Mouse (Mus musculus): ENCODE data around the gene Magi1. TPM values are rescaled to one million over a fixed set of nuclear protein-coding genes. Genes with fewer than 3 reads are reported as not detected.

Gene Magi1
- polyA plus RNA-seq, 1 experiment from 2014 or later: 23.5 TPM

- H3K9me3 ChIP-seq (ENCODE audit: control insufficient read depth, low read length): peaks cover 2% of the 10 kb centered on the region; the same call in 1 of the 2 replicates
- DNase-seq (ENCODE audit: low spot score) (no peak), ATAC-seq (ENCODE audit: insufficient read depth, low FRiP score, low TSS enrichment) (no peak)
- WGBS: 87% methylated on average over 3 of the region's 3 CpGs
- no peak overlapping the region for H3K4me2 ChIP-seq (ENCODE audit: low read depth)
- no peak overlapping the region for H3K9ac ChIP-seq (ENCODE audit: low read length)
- peaks cover 7% of the 10 kb centered on the region; the same call in 1 of the 2 replicates for H3K4me1 ChIP-seq (ENCODE audit: control insufficient read depth, insufficient read depth, low read length)
- no peak overlapping the region for H3K27ac ChIP-seq (ENCODE audit: low read depth, low read length)
- H3K4me3 ChIP-seq (ENCODE audit: low read depth, low read length): no peak overlapping the region
- no peaks in the 10 kb centered on the region for H3K27me3 ChIP-seq (ENCODE audit: control insufficient read depth, insufficient read depth, low read length)
- H3K36me3 ChIP-seq (ENCODE audit: control insufficient read depth, insufficient read depth, low read length): no peaks in the 10 kb centered on the region
Observed at GRCm38 (mm10) chr6:93979241-93979640, 304.5 kb downstream of the Magi1 start.

GRCm38 (mm10) chr6:93968721-93969120, 315.0 kb downstream of the Magi1 start:
- no peak overlapping the region for H3K9ac ChIP-seq (ENCODE audit: low read length)
- no peaks in the 10 kb centered on the region for H3K36me3 ChIP-seq (ENCODE audit: control insufficient read depth, insufficient read depth, low read length)
- H3K27me3 ChIP-seq (ENCODE audit: control insufficient read depth, insufficient read depth, low read length): no peaks in the 10 kb centered on the region
- 86% methylated on average over 2 of the region's 2 CpGs for WGBS
- H3K27ac ChIP-seq (ENCODE audit: low read depth, low read length): no peak overlapping the region
- no peak overlapping the region for H3K4me3 ChIP-seq (ENCODE audit: low read depth, low read length)
- no peaks in the 10 kb centered on the region for H3K9me3 ChIP-seq (ENCODE audit: control insufficient read depth, low read length)
- H3K4me1 ChIP-seq (ENCODE audit: control insufficient read depth, insufficient read depth, low read length): no peaks in the 10 kb centered on the region
- ATAC-seq (ENCODE audit: insufficient read depth, low FRiP score, low TSS enrichment): no peak
- no peak overlapping the region for H3K4me2 ChIP-seq (ENCODE audit: low read depth)
- no peak for DNase-seq (ENCODE audit: low spot score)

DNA sequence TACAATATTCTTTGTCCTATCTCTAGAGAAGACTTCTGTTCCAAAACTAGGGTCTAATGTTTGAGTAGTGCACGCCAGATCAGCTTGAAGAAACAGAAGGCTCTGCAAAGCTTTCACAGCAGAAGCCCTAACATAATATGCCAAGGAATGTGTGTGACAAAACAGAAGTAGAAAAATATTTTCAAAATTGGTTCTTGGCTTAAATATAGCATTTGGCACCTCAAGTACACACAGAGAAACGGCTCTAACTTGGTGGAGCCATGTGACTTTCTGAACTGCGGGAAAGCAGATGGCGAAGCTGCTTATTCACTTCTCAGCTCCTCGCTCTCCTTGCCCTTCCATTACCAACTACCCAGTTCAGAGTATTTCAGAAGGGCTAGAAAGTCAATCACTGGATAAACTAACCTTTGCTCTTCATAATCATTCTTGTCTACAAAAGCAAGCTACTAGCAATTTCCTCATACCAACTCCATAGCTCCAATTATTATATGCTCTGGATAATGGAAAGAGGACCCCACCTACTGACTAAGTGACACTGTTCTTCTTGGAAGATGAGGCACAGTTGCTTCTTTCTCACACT, 320.9 kb downstream of the Magi1 start:
- Histone ChIP-seq H3K27me3 (ENCODE audit: control insufficient read depth, insufficient read depth, low read length) (no peaks in the 10 kb centered on the region), H3K9ac (ENCODE audit: low read length) (no peak overlapping the region), H3K27ac (ENCODE audit: low read depth, low read length) (no peak overlapping the region), H3K9me3 (ENCODE audit: control insufficient read depth, low read length) (no peaks in the 10 kb centered on the region), H3K4me3 (ENCODE audit: low read depth, low read length) (no peak overlapping the region), H3K36me3 (ENCODE audit: control insufficient read depth, insufficient read depth, low read length) (no peaks in the 10 kb centered on the region), H3K4me1 (ENCODE audit: control insufficient read depth, insufficient read depth, low read length) (no peaks in the 10 kb centered on the region), H3K4me2 (ENCODE audit: low read depth) (no peak overlapping the region)
- WGBS: 88% methylated on average over 5 of the region's 5 CpGs
- no peak for ATAC-seq (ENCODE audit: insufficient read depth, low FRiP score, low TSS enrichment)
- DNase-seq (ENCODE audit: low spot score): no peak

GRCm38 (mm10) chr6:93961782-93962181, 321.9 kb downstream of the Magi1 start:
- H3K36me3 ChIP-seq (ENCODE audit: control insufficient read depth, insufficient read depth, low read length): no peaks in the 10 kb centered on the region
- no peak overlapping the region for H3K4me2 ChIP-seq (ENCODE audit: low read depth)
- H3K27me3 ChIP-seq (ENCODE audit: control insufficient read depth, insufficient read depth, low read length): no peaks in the 10 kb centered on the region
- H3K27ac ChIP-seq (ENCODE audit: low read depth, low read length): no peak overlapping the region
- ATAC-seq (ENCODE audit: insufficient read depth, low FRiP score, low TSS enrichment) (no peak), DNase-seq (ENCODE audit: low spot score) (no peak)
- H3K9me3 ChIP-seq (ENCODE audit: control insufficient read depth, low read length): no peaks in the 10 kb centered on the region
- H3K4me3 ChIP-seq (ENCODE audit: low read depth, low read length): no peak overlapping the region
- H3K4me1 ChIP-seq (ENCODE audit: control insufficient read depth, insufficient read depth, low read length): peaks cover 7% of the 10 kb centered on the region
- H3K9ac ChIP-seq (ENCODE audit: low read length): no peak overlapping the region
- 90% methylated on average over 1 of the region's 1 CpGs for WGBS

DNA sequence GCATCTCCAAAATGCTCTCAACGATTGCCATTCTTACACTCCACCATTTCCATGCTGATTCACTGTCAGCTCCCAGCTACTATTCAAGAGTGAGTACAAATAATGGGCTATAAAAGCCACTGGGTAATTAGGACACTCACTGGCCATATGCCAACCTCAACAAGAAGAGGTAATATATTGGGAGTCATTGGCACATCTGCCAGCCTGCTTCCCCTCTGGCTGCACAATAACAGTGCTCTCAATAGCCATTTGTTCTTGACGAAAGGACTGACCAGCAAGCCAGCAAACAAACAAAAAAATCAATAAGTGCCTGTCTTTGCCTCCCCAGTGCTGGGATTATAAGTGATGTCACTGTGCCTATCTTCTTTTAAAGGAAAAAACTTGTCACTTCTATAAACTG, 326.5 kb downstream of the Magi1 start:
- no peaks in the 10 kb centered on the region for H3K36me3 ChIP-seq (ENCODE audit: control insufficient read depth, insufficient read depth, low read length)
- H3K4me3 ChIP-seq (ENCODE audit: low read depth, low read length): no peak overlapping the region
- no peaks in the 10 kb centered on the region for H3K9me3 ChIP-seq (ENCODE audit: control insufficient read depth, low read length)
- H3K27me3 ChIP-seq (ENCODE audit: control insufficient read depth, insufficient read depth, low read length): no peaks in the 10 kb centered on the region
- no peak overlapping the region for H3K4me2 ChIP-seq (ENCODE audit: low read depth)
- peak; percentile 91 for ATAC-seq (ENCODE audit: insufficient read depth, low FRiP score, low TSS enrichment)
- peaks cover 15% of the 10 kb centered on the region for H3K4me1 ChIP-seq (ENCODE audit: control insufficient read depth, insufficient read depth, low read length)
- H3K27ac ChIP-seq (ENCODE audit: low read depth, low read length): no peak overlapping the region
- WGBS: 13% methylated on average over 2 of the region's 2 CpGs
- H3K9ac ChIP-seq (ENCODE audit: low read length): no peak overlapping the region
- DNase-seq (ENCODE audit: low spot score): peak; percentile 34

DNA sequence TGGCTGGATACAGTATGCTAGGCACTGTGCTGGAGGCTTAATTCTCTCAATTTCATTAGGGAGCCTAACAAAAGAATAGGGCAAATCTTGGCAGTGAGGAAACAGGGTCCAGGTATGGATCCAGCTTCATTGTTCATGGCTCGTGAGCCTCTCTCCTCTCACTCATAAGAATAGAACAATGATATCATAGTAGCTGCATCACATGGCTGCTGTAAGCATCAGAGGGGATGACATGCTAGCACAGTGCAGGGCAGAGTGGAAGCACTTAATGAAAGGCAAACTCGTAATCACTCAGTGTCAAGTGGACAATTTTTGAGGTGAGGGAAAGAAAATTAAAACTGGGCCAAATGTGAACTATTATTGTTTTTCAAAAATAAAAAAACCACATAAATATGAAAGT, 337.1 kb downstream of the Magi1 start:
- 87% methylated on average over 2 of the region's 2 CpGs for WGBS
- no peak overlapping the region for H3K4me3 ChIP-seq (ENCODE audit: low read depth, low read length)

DNA sequence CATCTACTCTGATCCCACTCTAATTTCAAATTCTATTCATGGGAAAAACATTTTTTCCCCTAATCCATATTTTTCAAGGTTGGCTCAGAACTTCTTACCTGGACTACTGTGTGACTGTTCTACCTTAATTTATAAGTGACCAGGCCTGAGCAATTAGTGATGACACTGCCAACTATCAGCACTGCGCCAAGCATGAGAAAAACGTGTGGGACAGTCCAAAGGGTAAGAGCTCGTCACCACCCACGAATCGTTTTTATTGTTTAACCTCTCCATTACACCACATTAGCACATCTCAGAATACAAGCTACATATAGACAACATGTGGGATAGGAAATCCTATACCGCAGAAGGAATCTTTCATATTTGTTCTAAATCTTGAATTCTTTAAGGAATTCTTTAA, 347.4 kb downstream of the Magi1 start:
- H3K4me2 ChIP-seq (ENCODE audit: low read depth): no peak overlapping the region

More for the DNA sequence above, 337.1 kb downstream of the Magi1 start:
- no peaks in the 10 kb centered on the region for H3K27me3 ChIP-seq (ENCODE audit: control insufficient read depth, insufficient read depth, low read length)
- no peak overlapping the region for H3K4me2 ChIP-seq (ENCODE audit: low read depth)
- no peak overlapping the region for H3K27ac ChIP-seq (ENCODE audit: low read depth, low read length)
- H3K9ac ChIP-seq (ENCODE audit: low read length): no peak overlapping the region
- no peaks in the 10 kb centered on the region for H3K36me3 ChIP-seq (ENCODE audit: control insufficient read depth, insufficient read depth, low read length)
- no peak for DNase-seq (ENCODE audit: low spot score)
- H3K9me3 ChIP-seq (ENCODE audit: control insufficient read depth, low read length): no peaks in the 10 kb centered on the region
- ATAC-seq (ENCODE audit: insufficient read depth, low FRiP score, low TSS enrichment): no peak
- H3K4me1 ChIP-seq (ENCODE audit: control insufficient read depth, insufficient read depth, low read length): no peaks in the 10 kb centered on the region

GRCm38 (mm10) chr6:93935793-93936192, 347.9 kb downstream of the Magi1 start:
- ATAC-seq (ENCODE audit: insufficient read depth, low FRiP score, low TSS enrichment) (no peak), DNase-seq (ENCODE audit: low spot score) (no peak)
- H3K9me3 ChIP-seq (ENCODE audit: control insufficient read depth, low read length): no peaks in the 10 kb centered on the region
- no peak overlapping the region for H3K4me3 ChIP-seq (ENCODE audit: low read depth, low read length)
- H3K27ac ChIP-seq (ENCODE audit: low read depth, low read length): no peak overlapping the region
- H3K27me3 ChIP-seq (ENCODE audit: control insufficient read depth, insufficient read depth, low read length): no peaks in the 10 kb centered on the region
- H3K4me2 ChIP-seq (ENCODE audit: low read depth): no peak overlapping the region
- no peaks in the 10 kb centered on the region for H3K4me1 ChIP-seq (ENCODE audit: control insufficient read depth, insufficient read depth, low read length)
- no peak overlapping the region for H3K9ac ChIP-seq (ENCODE audit: low read length)
- no peaks in the 10 kb centered on the region for H3K36me3 ChIP-seq (ENCODE audit: control insufficient read depth, insufficient read depth, low read length)
- 76% methylated on average over 4 of the region's 4 CpGs for WGBS

More for the DNA sequence above, 347.4 kb downstream of the Magi1 start:
- 87% methylated on average over 6 of the region's 6 CpGs for WGBS
- no peak overlapping the region for H3K9ac ChIP-seq (ENCODE audit: low read length)
- ATAC-seq (ENCODE audit: insufficient read depth, low FRiP score, low TSS enrichment): no peak
- H3K4me1 ChIP-seq (ENCODE audit: control insufficient read depth, insufficient read depth, low read length): no peaks in the 10 kb centered on the region
- H3K36me3 ChIP-seq (ENCODE audit: control insufficient read depth, insufficient read depth, low read length): no peaks in the 10 kb centered on the region
- H3K9me3 ChIP-seq (ENCODE audit: control insufficient read depth, low read length): no peaks in the 10 kb centered on the region
- no peak overlapping the region for H3K4me3 ChIP-seq (ENCODE audit: low read depth, low read length)
- DNase-seq (ENCODE audit: low spot score): no peak
- H3K27ac ChIP-seq (ENCODE audit: low read depth, low read length): no peak overlapping the region
- no peaks in the 10 kb centered on the region for H3K27me3 ChIP-seq (ENCODE audit: control insufficient read depth, insufficient read depth, low read length)

GRCm38 (mm10) chr6:93934700-93935099, 349.0 kb downstream of the Magi1 start:
- ATAC-seq (ENCODE audit: insufficient read depth, low FRiP score, low TSS enrichment): no peak

More at GRCm38 (mm10) chr6:93934700-93935099, 349.0 kb downstream of the Magi1 start:
- Histone ChIP-seq H3K9ac (ENCODE audit: low read length) (no peak overlapping the region), H3K4me3 (ENCODE audit: low read depth, low read length) (no peak overlapping the region), H3K27me3 (ENCODE audit: control insufficient read depth, insufficient read depth, low read length) (no peaks in the 10 kb centered on the region), H3K27ac (ENCODE audit: low read depth, low read length) (no peak overlapping the region), H3K4me1 (ENCODE audit: control insufficient read depth, insufficient read depth, low read length) (no peaks in the 10 kb centered on the region), H3K9me3 (ENCODE audit: control insufficient read depth, low read length) (no peaks in the 10 kb centered on the region), H3K4me2 (ENCODE audit: low read depth) (no peak overlapping the region), H3K36me3 (ENCODE audit: control insufficient read depth, insufficient read depth, low read length) (no peaks in the 10 kb centered on the region)
- 83% methylated on average over 2 of the region's 2 CpGs for WGBS
- DNase-seq (ENCODE audit: low spot score): no peak

Data from neural tube, embryonic 11.5 days (tissue).